Mouse (Mus musculus): ENCODE results near the gene Ttbk1. TPM values are rescaled to one million over a fixed set of nuclear protein-coding genes. Genes with fewer than 3 reads are reported as not detected.
A peak's percentile ranks its signal among the peaks of the same experiment; 100 is the strongest.
"Not testable (repeated sequence)": the region's sequence is repeated elsewhere in the genome, so short reads cannot be mapped to it uniquely, and the experiment has no call there.

The Ttbk1 gene
- 0.11 and 0.15 TPM in 2 replicates for polyA plus RNA-seq (2012; rRNA removed)

DNA sequence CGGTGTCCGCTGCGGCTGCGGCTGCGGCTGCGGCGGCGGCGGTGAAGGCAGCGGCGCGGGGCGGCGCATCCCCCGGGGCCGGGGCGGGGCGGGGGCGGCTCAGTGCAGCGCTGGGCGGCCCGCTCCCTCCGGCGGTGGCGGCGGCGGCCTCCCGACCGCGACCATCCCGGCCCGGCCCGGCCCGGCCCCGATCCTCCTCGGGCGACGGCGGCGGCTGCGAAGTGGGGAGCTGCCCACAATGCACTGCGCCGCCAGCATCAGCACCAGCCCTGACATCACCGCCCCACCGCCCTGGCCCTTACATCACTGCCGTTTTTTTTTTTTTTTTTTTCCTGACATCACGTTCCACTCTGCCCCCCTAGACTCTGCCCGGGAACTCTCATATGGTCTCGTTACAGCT is at the start of gene Ttbk1:
Ttbk1 (minus strand) TSS at position 245 of the 400 bp plus-strand sequence.
- DNase-seq (ENCODE audit: low read depth, low spot score) = no peak
- WGBS = 3% methylated on average over 32 of the region's 49 CpGs

DNA sequence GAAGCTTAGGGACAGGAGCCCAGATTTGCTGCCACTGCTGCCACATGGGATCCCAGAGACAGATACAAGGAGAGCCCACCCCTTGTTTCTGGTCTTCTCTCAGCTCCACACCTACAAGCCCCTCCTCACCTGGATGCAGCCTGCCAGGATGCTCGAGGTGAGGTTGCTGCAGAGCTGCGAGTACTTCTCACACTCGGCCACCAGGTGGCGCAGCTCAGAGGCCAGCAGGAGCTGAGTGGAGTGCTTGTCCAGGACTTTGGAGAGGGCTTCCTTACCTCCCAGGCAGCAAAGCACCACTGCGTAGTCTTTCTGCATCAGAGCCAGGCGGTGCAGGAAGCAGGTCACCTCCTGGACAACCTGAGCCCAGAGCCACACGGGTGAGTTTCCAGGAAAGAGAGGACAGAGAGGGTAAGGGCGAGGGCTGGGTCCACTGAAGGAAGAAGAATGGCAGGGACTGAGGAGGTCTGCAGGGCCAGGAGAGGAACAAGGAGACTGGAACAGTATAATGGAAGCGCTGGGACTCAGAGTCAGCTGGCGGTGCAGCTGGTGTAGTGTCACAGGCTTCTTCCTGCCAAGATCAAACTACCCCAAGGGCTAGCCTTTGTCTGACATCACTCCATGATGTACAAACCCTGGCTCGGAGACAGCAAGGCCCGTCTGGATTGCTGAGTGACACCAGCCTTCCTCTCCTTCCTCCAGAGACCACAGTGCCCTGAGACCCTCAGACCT is 38.3 kb upstream of the Ttbk1 start:
- DNase-seq (ENCODE audit: low read depth, low spot score) = peak; percentile 31
- WGBS = 44% methylated on average over 12 of the region's 12 CpGs

DNA sequence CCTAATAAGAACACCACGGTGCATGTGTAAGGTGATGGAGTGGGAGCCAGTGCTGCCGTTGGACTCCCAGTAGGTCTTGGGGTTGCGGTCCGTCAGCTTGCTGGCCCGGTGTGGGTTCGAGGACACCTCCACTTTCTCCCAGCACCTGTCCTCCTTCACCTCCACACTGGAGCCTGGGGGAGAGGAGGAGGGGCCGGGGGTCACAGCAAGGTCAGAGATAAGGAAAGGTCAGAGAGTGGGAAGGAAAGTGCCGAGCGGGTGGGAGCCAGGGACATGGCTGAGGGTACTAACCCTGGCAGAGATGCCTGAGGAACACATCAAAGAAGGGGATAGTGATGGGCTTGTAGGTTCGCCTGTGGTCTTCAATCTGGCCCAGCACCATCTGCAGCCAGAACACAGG is 37.6 kb upstream of the Ttbk1 start:
- no peak for DNase-seq (ENCODE audit: low read depth, low spot score)
- WGBS = 79% methylated on average over 10 of the region's 10 CpGs

DNA sequence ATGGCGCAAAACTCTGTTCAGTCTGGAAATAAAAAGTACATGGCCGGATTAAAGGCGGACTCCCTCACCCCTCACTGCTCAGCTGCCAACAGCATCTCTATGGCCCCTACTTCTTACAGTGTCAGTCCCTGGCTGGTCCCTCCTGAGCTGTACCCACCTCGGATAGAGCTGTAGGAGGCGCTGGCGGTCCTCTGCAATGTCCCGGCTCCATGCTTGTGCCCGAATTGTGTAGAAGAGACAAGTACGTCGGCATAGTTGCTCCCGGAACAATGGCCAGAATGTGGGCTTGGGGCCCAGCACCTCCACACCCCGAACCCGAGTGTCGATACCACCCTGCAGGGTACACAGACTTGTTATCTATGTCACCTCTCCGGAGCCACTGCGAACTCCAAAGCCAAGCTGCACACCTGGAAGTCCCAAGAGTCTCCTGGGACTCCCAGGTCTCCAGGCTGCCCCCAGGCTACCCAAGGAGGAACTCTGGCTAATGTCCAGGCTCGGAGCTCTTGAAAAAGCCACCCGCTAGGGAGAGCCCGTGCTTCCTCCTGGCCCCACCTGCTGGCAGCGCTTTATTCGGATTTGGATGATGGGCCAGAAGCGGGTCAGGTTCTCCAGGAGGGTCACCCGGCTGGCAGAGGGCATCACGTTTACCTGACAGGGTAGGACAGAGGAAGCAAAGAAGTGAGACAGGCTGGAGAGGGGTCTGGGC is 34.6 kb upstream of the Ttbk1 start:
- no peak for DNase-seq (ENCODE audit: low read depth, low spot score)

DNA sequence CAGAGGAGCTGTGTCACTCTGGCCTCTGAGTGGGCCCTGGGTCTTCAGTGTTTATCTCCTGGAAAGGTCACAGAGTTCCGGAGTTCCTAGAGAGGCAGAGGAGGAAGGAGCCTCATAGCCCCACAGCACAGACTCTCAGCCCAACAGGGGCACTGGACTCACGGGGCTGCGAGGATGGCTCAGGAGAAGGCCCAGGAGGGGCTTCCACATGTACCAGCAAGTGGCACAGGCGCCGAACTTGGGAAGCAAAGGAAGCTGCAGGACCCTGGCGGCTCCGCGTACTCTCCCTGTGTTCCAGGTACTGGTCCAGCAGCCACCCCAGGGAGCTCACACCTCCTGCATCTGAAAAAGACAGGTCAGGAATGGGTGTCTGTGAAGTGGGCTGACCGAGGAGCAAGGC is 33.7 kb upstream of the Ttbk1 start:
- WGBS = 76% methylated on average over 9 of the region's 9 CpGs
- DNase-seq (ENCODE audit: low read depth, low spot score) = no peak

More for the DNA sequence above, 34.6 kb upstream of the Ttbk1 start:
- 42% methylated on average over 24 of the region's 24 CpGs for WGBS

DNA sequence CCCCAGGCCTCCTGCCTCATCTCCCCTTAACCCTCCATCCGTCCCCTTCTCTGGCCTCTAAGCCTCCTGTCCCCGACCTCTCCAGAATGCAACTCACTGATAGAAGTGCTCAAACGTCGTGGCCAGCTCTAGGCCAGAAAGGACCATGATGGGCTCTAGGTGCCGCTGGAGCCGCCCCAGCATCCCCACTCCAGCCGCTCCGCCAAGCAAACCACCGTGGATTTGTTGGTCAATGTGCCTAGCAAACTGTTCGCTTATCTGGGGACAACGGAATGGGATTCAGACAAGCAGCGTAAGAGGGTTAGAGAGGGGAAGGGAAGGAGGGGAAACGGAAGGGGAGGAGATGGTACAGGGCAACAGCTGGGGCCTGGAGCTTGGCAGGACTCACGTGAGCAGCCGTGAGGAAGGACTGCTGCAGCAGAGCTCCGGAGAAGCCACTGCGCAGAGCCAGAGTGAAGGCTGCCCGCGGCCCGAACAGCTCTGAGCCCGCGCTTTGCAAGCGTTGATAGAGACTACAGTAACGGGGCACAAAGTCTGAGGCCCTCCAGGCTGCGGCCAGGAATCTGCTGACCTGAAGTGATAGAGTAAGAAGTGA is 33.0 kb upstream of the Ttbk1 start:
- DNase-seq (ENCODE audit: low read depth, low spot score) = no peak
- WGBS = 42% methylated on average over 25 of the region's 25 CpGs

DNA sequence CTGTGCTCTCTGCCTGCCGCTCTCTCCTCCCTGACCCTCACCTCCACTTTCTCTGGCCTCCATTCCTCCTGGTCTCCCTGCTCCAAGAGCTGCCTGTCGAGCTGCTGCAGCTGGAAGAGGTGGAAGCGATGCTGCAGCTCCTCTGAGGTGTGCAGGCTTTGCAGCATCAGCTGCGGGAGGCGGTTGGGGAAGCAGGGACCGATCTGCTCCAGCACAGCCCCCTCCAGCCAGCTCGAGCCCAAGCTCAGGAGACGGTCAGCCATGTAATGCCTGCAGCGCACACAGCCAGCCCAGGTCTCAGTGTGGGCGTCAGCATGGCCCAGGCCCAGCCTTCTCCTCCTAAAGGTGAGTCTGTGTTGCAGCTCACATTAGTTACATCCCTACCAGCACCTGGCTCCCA is 32.5 kb upstream of the Ttbk1 start:
- 62% methylated on average over 10 of the region's 10 CpGs for WGBS
- no peak for DNase-seq (ENCODE audit: low read depth, low spot score)

DNA sequence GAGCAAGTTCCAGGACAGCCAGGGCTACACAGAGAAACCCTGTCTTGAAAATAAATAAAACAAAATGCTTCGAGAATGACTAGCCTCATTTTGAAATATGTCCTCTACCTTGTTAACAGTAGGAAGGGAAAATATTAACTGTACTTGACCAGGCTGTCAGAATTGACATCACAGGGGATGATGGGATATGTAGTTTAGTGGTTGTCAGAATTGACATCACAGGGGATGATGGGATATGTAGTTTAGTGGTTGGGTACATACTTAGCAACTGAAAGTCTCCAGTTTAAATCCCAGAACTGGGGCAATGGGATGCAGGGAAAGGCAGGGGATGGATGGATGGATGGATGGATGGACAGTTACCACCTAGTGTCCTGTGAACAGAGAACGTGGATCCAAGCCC is 25.9 kb upstream of the Ttbk1 start:
- DNase-seq (ENCODE audit: low read depth, low spot score) = no peak
- 52% methylated on average over 2 of the region's 2 CpGs for WGBS

DNA sequence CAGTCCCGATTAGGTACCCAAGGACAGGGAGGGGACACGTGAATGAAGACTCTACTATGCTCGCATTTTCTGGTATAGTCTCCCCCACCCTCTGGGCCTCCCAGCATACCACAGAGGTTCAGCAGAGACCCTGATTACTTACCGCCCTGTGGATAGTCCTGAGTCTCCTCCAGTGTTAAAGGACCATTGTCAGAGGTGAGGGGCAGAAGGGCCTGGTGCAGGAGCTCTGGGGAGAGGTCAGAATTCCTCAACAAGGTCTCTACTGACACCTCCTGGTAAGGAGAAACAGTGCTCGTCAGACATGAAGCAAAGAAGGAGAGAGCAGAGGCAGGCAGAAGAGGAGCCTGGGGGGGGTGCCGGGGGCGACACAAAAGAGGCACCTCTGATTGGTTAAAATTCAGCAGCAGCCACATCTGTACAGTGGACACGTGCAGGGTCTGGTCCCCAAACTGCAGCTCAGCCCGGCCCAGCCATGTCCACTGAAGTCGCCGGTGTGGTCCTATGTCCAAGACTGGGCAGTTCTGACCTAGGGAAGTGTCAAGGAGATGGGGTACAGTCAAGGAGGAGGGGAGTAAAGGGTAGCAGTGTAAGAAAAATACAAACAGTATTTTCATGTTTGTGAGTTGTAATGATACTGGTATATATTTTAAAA is 23.7 kb upstream of the Ttbk1 start:
- no peak for DNase-seq (ENCODE audit: low read depth, low spot score)
- 60% methylated on average over 11 of the region's 11 CpGs for WGBS

DNA sequence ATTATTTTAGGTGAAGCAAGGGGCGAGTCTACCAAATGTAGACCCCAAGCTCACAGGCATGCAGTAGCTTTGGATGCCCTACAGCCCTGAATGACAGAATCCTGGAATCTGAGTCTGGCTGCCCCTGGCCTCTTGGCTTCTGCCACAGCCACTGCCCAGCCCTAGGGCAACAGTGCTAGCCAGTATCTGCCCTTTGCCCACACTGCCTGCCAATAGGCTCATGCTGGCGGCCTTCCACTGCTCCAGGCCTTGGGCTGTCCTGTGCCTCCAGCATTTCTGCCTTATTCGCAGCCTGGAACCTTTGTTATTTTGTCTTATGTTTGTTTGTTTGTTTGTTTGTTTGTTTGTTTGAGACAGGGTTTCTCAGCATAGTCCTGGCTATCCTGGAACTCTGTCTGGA is 18.1 kb upstream of the Ttbk1 start:
- 73% methylated on average over 3 of the region's 3 CpGs for WGBS
- no peak for DNase-seq (ENCODE audit: low read depth, low spot score)

DNA sequence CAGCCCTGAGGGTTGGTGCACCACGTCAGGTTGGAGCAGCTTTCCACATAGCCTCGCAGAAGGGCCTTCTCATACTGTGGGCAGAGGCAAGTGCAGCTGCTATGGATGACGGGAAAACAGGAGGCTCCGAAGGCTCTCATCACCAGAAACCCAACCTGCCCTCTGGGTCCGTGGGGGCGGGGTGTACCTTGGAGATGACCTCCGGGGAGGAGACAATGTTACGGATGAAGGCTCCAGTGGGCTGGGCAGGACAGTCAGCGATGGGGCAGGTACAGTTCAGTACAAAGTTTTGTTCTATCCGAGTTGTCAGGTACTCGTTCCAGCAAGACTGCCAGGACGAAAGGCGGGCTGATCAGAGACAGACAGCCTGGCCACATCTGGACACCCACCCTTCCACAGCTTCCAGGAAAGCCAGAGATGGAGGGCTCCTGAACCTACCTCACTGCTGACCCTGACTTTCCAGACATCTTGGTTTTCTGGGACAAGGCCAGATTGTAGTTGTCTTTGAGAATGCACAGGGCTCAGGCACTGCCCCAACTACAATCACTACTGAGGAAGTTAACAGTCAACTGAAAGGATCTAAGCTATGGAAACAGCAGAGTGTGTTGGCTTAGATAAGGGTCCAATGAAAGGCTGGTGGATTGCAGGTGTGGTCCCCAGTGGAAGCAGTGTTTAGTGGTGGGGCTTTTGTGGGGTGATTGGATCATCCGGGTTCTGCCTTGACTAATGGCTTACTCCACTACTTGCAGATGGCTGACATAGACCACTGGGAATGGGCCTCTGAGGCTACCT is 16.6 kb upstream of the Ttbk1 start:
- 79% methylated on average over 14 of the region's 14 CpGs for WGBS
- no peak for DNase-seq (ENCODE audit: low read depth, low spot score)

DNA sequence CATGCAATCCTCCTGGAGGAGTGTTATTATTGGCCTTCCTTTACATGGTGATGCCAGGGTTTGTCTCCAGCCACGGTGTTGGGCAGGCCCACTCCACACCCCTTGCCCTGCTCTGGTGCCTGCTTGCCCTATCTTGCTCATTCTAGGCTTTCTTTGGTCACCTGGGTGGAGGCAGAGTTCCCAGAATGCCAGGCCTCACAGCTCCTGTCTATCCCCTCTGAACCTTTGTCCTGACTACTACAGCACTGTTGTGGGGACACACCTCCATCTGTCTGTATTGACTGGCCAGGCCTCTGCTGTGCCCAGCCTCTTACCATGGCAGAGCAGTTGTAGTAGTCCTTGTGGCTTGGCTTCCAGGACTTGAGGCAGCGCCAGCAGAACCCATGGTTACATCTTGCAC is 15.3 kb upstream of the Ttbk1 start:
- 79% methylated on average over 2 of the region's 2 CpGs for WGBS
- DNase-seq (ENCODE audit: low read depth, low spot score) = no peak

DNA sequence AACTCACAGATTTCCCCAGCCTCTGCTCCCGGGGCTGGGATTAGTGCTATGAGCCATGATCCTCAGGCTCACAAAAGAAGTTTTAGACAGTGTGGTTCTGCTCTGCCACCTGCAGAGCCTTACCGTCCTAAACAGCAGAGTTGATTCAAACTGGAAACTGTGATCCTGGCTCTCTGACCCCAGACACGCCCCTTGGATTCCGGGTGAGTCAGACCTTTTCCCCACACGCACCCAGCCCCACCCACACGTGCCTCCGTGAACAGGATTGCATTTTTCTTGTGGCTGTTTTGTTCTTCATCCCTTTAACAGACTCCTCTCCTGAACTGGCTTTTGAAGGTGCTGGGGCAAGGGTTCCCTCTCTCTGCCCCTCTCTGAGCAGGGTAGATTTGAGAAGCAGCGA is 10.5 kb upstream of the Ttbk1 start:
- peak; percentile 39 for DNase-seq (ENCODE audit: low read depth, low spot score)
- WGBS = 24% methylated on average over 8 of the region's 8 CpGs

DNA sequence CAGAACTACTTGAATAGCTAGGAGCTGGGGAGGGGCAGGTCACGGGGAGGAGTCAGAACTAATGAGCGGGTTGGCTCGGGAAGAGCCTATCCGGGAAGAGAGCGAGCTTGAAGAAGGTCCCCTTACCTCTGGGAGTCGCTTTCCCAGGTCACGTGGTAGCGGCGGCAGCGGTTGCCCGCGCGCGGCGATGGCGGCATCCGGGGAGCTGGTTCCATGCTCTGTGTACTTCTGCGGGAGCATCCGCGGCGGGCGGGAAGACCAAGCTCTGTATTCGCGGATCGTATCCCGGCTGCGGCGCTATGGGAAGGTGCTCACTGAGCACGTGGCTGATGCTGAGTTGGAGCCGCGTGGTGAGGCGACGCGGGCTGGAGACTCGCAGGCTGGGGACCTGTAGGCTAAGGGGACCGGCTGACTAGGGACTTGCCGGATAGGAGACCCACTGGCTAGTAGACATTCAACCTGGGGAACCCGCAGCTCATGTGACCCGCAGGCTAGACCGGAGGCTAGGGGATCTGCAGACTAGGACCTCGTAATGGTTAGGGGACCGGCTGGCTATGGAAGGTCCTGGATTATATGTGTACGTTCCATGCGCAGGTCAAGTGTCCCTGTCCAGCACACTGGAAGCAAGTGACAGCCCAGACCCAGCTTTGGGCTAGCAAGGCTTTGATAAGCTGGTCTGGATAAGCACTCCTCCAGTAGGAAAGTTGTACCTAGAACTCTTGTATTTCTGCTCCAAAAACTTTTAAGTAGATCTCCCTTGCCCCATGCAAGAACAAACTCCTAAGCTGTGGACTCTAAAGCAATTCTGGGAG is 9.4 kb upstream of the Ttbk1 start, which contains the start of gene Dnph1:
Dnph1 (plus strand) TSS at position 89 of the 812 bp plus-strand sequence.
- DNase-seq (ENCODE audit: low read depth, low spot score) = peak; percentile 19

DNA sequence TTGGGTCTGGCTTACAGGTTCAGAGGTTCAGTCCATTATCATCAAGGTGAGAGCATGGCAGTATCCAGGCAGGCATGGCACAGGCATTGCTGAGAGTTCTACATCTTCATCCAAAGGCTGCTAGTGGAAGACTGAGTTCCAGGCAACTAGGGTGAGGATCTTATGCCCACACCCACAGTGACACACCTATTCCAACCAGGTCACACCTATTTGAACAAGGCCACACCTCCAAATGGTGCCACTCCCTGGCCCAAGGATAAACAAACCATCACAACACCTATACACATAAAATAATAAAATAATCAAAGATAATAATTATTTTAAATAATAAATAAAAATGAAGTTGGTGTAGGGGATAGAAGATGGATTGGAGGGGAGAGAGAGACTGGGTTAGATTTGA is 8.6 kb upstream of the Ttbk1 start:
- DNase-seq (ENCODE audit: low read depth, low spot score) = not testable (repeated sequence)

More for the DNA sequence above, 9.4 kb upstream of the Ttbk1 start, which contains the start of gene Dnph1:
- WGBS = under 1% methylated on average over 44 of the region's 44 CpGs

DNA sequence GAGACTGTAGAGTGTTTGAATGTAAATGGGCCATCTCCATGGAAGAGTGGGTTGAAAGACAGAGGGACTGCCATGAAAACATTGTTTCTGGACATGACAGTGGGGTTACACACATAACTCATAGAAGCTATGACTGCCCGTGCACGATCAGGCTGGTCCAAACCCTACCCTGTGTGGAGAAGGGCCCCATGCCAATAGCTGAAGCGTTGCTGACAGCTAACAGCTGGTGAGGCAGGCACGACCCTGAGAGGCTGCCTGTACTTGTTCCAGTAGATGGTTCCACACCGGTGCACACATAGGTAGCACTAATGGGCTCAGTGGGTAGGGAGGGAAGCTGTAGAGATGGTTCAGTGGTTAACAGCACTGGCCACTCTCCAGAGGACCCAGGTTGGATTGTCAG is 8.0 kb upstream of the Ttbk1 start:
- no peak for DNase-seq (ENCODE audit: low read depth, low spot score)
- WGBS = 75% methylated on average over 5 of the region's 5 CpGs

DNA sequence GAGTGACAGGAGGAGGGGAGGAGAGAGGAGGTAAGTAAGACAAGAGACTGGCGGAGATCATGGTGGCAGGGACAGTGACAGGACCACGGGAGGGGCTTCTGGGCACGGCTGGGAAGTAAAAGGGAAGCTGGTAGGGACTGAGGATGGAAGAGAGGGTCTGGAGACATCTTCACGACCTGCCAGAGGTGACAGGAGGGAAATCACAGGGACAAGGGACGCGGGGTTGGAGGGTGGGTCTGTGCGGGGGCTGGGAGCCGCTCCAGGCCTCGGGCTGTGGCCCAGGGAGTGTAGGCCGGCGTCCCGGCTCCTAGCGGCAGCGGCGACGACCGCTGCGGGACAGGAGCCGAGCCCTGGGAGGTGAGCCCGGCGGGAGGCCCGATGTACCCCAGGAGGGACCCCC is 480 bp downstream of the Ttbk1 start:
- 7% methylated on average over 19 of the region's 22 CpGs for WGBS
- DNase-seq (ENCODE audit: low read depth, low spot score) = no peak

DNA sequence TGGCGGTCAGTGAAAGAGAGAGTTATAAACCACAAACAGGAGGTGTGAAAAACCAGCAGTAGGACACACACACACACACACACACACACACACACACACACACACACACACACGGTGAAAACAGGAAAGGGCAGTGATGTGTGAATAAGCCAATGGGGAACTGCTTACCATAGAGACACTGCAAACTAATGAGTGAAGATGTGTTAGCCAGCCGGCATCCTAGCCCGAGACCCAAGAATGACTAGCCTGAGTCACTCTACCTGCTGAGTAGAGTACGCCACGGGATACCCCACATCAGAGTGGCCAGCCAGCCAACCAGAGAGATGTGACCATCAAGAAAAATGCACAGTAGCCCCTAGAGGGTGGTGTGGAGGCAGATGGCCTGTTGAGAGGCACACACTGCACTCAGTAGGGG is 3.0 kb downstream of the Ttbk1 start:
- no peak for DNase-seq (ENCODE audit: low read depth, low spot score)
- 18% methylated on average over 6 of the region's 6 CpGs for WGBS

DNA sequence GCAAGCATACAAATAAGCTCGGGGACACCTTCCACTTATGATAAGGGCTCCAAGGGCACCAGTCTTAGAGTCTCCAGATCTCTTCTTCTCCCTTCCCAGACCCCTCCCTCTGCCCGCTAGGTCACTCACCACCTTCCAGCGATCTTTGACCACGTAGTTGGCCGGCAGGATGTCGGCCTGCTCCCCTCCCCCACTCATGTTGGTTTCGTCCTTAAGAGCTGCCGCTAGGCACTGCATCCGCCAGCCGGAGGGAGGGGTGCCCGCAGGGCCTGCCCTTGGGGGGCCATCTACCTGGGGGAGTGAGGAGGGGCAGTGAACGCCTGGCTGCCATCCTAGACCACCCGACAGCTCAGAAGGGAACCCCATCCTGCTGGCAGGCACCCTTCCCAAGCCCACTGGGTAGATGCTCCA is 3.4 kb downstream of the Ttbk1 start:
- 2% methylated on average over 13 of the region's 13 CpGs for WGBS
- DNase-seq (ENCODE audit: low read depth, low spot score) = no peak

Measured in large intestine, adult 2 months (tissue).